Mouse (Mus musculus): ENCODE results near the gene Tmem63c.

DNA sequence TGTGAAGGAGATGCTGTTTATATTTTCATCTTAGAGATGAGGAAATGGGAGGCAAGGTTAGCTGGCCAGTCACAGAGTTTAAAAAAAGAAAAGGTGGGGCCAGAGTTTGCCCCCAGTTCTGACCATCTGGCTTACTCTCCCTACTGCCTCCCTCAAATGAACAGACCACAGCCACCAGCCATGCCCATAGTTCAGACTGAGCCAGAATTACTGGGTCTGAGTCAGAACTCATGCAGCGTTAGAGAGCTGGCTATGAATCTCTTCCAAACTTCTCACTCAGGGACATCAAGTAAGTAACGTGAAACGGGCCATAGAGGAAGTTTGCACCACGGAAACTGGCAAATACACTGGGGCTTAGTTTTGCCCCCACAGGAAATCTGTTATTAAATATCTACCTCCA, 83.7 kb downstream of the Tmem63c start:
- no peak for TF ChIP-seq CTCF (conservative IDR thresholded peaks at IDR 0.05; ENCODE audit: low read length)
- no peak for TF ChIP-seq POU5F1 (IDR thresholded peaks at IDR 0.05; ENCODE audit: borderline replicate concordance, low read length)
- no peak for TF ChIP-seq NANOG (IDR thresholded peaks at IDR 0.05; ENCODE audit: borderline replicate concordance, low read length)

Measured in E14TG2a.4 (cell line).